Mouse (Mus musculus) induced T-regulatory cell, adult 2 months (primary cell): ENCODE measurements at regions not wholly inside any gene's neighbourhood (a gene's known extent, or its start where the extent isn't known, plus 50 kb on each side); places are given as distances from the start of the nearest gene placed in this dataset.

Experiments used
- DNase-seq: peaks from one replicate; pipeline ENCODE4 v3.0.0-alpha.2; 2012; ENCODE audit warnings: low read depth

DNA sequence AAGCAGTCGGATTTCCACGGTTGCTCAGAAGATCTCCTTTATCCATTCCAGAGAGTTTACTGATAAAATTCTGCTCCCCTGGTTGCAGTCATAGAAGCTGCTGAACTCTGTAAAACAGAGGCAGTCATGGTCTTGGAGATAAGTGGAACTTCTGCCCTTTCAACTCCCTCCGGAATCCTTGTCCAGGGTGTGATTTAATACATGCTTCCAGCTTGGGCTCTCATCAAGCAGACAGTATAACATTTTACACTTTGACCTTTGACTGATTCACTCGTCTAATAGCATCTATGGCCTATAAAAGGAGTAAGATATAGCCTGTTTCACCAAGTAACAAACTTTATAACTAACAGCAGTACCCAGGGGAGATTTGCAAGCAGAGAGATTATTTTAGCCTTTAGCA, 274.0 kb upstream of the Dab2 start:
- no peak for DNase-seq

DNA sequence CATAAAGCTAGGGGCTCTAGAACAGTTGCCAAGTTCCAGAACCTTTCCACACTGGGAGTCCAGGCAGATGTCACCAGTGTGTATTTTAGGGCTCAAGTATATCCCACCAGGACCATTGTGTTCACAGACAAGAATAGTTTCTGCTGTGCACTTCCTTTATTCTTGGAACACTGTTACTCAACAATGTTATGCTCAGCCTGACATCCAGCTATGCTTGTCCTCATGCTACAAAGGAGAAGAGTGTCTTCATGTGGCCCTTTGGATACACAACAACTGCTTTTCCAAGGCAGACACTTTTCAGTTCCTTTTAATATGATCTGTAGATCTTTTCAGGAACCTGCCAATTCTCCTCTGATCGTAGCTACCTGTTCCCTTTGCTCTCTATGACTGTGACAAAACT, 270.4 kb upstream of the Dab2 start:
- no peak for DNase-seq

GRCm38 (mm10) chr15:6030396-6030795, 269.2 kb upstream of the Dab2 start:
- DNase-seq = no peak

- no peak for DNase-seq
Measured at GRCm38 (mm10) chr15:6034156-6034555, 265.4 kb upstream of the Dab2 start.

DNA sequence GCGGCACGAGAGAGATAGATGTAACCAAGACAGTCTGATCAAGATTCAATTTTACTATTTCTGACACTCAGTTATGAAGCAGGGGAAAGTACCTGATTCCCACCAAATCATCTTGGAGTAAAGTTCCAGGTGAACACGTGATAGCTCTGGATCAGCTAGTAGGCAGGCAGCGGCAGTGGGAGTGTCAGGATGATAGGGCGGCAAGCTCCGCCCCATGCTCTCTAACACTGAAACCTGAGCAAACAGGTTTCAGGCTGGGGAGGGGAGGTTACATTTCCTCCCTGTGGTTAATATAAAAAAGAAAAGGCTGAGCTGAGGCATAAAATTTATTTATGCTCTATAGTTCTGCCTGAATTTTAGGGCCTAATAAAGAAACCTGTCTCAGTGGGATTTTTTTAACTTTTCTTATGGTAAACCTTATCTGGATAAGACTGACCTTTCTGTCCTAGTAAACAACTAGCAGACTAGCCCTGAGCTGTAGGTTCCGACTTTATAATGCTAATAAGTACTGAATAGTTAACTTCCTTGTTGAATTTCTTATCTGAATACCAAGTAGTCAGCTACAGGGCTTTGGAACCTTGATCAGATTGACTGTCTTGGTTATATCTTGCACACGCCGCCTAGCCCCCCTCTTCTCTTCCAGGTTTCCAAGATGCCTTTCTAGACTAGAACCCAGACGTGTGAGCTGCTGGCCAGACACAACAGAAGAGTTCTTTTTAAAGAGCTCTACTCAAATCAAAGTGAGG, 254.9 kb upstream of the Dab2 start:
- peak; percentile 42 for DNase-seq

DNA sequence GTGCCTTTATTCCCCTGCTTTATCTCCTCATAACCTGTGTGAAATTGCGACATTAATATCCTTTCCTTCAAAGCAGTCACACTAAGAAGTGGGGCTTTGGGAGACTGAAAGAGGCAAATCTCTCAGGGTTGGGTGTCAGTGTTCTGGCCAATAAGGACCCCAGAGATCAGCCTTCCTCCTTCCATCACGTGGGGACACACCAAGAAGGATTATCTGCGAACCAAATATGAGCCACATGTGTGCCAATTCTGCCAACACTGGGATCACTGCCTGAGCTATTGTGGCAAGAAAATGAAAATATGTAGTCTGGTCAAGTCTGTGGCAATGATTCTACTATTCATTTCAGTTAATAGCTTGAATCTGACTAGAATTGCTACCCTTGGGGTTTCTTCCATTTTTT, 243.9 kb upstream of the Dab2 start:
- DNase-seq = no peak

DNA sequence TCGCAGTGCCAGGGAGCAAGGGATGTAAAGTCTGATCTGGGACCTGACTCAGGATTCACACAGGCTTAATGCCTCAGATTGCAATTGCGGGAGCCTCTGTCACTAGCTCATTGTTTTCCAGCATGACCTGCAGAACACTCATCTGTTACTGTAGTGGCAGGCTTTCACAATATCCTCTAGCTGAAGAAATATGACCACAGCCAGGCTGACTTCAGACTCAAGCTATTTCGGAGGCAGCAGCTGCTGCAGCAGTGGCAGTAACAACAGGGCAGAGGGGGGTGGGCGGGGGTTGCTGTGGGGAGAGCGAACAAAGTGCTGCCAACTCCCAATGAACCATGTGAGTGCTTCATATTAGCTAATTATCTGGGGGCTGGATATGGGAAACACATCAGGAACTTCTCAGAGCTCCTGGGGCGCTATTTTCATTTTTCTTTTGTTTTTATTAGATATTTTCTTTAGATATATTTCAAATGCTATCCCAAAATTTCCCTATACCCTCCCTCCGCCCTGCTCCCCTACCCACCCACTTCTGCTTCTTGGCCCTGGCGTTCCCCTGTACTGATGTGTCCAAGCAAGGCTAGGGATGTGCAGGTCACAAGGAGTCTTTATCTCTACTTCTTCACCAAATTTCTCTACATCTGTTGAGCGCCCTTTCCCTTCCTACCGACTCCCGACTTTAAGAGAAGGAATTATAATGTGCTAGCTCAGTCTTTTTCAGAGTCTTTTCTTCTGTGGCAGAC, 242.5 kb upstream of the Dab2 start:
- no peak for DNase-seq

GRCm38 (mm10) chr15:6059361-6059760, 240.2 kb upstream of the Dab2 start:
- no peak for DNase-seq

GRCm38 (mm10) chr15:6059790-6060189, 239.8 kb upstream of the Dab2 start:
- DNase-seq = no peak

- no peak for DNase-seq
Measured at GRCm38 (mm10) chr15:6060649-6061048, 238.9 kb upstream of the Dab2 start.

DNA sequence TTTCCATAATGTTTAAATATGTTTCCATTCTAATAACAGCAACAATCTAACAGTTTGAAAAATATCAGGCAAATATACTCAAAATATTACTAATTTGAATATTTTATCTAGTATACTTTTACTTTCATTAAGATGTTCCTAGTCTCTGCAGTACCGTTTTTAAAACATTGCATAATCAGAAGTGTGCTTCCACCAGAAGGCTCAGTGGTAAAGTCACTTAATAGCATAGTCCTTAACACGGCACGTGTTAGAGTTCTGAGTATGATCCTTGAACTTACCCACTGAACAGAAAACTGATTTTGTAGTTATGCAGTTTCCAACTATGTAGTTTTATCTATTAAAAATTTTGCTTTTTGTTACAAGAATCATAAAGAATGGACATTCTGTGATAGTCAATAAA, 234.5 kb upstream of the Dab2 start:
- no peak for DNase-seq

DNA sequence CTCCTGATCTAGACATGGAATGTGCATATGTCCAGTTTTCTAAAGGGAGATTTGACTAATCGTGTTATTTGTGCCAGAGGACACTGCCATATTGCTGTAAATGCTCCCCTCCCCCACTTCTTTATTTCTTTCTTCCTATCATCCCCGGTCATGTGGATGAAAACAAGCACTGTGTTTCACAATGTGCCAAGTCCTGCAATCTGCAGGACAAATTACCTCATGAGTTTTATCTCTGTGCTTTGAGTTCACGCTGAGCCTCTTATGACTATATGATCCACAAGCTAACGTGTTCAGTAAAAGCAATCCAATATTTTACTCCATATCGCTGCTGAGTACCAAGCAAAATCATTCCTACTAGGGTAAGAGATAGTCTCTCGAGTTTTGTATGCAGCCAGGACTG, 232.2 kb upstream of the Dab2 start:
- DNase-seq = no peak

DNA sequence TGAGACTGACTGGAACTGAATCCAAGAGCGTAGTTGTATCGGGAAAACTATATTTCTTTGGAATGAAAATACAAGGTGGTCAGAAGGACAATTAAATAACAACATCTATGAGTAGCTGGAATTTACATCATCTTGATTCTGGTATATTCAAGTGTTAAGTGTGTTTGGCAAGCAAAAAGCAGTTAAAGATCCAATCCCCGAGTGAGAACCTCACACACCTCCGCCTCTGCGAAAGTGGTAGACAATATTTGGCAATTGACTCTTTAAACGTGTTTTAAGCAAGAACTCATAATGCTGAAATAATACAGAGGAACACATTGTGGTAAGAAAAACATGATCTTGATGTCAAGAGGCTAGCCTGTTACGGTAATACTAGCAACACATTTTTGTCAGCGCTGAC, 231.2 kb upstream of the Dab2 start:
- no peak for DNase-seq

DNA sequence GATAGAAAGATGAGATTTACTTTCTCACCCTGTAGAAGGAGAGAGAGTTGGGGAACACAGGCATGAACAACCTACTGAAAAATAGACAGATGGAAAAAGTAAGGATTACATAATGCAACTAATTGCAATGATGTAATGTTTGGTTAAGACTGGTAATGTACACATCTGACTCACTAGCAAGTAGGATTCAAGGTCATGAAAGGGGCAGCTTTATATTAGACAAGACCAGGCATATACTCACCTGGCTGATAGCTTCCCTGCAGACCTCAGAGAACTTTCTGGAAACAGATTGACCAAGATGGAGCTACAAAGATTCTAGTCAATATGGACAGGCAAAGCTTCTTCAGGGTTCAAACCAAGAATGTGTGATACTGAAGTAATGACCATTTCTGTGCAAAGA, 227.7 kb upstream of the Dab2 start:
- DNase-seq = no peak

DNA sequence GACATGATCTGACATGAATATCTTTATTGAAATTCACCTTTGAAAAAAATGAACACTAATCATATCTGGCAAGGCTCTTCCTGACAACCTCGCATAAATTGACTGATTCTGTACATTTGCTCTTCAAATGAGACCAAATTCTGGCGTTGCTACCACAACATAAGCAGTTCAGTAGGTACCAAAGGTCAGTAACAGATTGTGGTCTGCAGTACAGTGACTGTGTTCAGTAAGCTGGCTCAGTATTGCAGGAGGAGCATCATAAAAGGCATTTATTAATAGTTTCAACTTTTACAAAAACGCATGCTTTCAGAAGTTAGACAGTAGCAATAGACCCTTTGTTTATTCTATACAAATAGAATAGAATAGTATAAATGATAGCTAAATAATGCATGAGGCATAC, 226.7 kb upstream of the Dab2 start:
- DNase-seq = no peak

GRCm38 (mm10) chr15:6080714-6081635, 218.6 kb upstream of the Dab2 start:
- DNase-seq = peak; percentile 74

- no peak for DNase-seq
Measured at GRCm38 (mm10) chr15:6087208-6087607, 212.4 kb upstream of the Dab2 start.

- DNase-seq = no peak
Measured at GRCm38 (mm10) chr15:6088498-6088897, 211.1 kb upstream of the Dab2 start.

GRCm38 (mm10) chr15:6129697-6130096, 169.9 kb upstream of the Dab2 start:
- peak; percentile 42 for DNase-seq

GRCm38 (mm10) chr15:6132216-6132615, 167.4 kb upstream of the Dab2 start:
- DNase-seq = no peak

DNA sequence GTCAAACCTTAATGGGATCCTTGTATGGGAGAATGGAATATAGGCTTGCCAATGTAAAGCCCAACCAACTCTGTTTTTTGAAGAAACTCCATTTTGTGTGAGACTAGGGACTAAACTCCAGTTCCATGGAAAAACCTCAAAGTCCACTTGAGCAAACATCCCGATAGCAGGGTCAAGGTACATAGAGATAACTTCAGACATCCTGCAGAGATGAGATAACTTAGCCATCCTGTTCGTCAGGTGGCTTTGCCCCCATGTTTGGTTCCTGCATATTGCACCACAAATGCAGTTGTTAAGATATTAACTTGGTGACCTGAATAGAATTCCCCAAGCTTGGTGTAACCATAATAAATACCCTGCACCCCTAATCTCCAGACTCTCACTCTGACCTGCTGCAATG, 154.5 kb upstream of the Dab2 start:
- no peak for DNase-seq

- no peak for DNase-seq
Measured at GRCm38 (mm10) chr15:6154706-6155105, 144.9 kb upstream of the Dab2 start.

- peak; percentile 5 for DNase-seq
Measured at GRCm38 (mm10) chr15:6180261-6180660, 119.3 kb upstream of the Dab2 start.
